Mouse (Mus musculus) lung, embryonic 14.5 days (tissue): Measurements from ENCODE around the gene Uqcrq. TPM values are rescaled to one million over a fixed set of nuclear protein-coding genes. Genes with fewer than 3 reads are reported as not detected.

Source experiments
- ATAC-seq: fragments of 200-750 bp; cut with Nextera tagmentation; 2 replicates; pipeline ENCODE4 v1.8.0; 2017; ENCODE audit warnings: mild to moderate bottlenecking, moderate TSS enrichment, moderate library complexity; ENCODE audit not compliant: insufficient read depth
- DNase-seq: peaks from one replicate; pipeline ENCODE4 v3.0.0-alpha.2; 2015
- H3K27ac ChIP-seq: fragments of 300-500 bp; sonication (generic); 2 replicates; pipeline ENCODE4 v1.5.1; 2014; ENCODE audit warnings: low read depth, mild to moderate bottlenecking, moderate library complexity
- H3K27me3 ChIP-seq: fragments of 300-500 bp; sonication (generic); 2 replicates; pipeline ENCODE4 v1.6.1; 2014; ENCODE audit warnings: low read length, control low read depth; ENCODE audit not compliant: insufficient read depth
- H3K36me3 ChIP-seq: fragments of 300-500 bp; sonication (generic); 2 replicates; pipeline ENCODE4 v1.6.1; 2014; ENCODE audit warnings: control low read depth; ENCODE audit not compliant: insufficient read depth
- H3K4me1 ChIP-seq: fragments of 300-500 bp; sonication (generic); 2 replicates; pipeline ENCODE4 v1.6.1; 2014; ENCODE audit warnings: antibody characterized with exemption, control low read depth; ENCODE audit not compliant: insufficient read depth
- H3K4me2 ChIP-seq: fragments of 300-500 bp; sonication (generic); 2 replicates; pipeline ENCODE4 v1.6.1; 2014; ENCODE audit warnings: mild to moderate bottlenecking
- H3K4me3 ChIP-seq: fragments of 300-500 bp; sonication (generic); 2 replicates; pipeline ENCODE4 v1.5.1; 2014; ENCODE audit warnings: low read depth, low read length
- H3K9ac ChIP-seq: fragments of 300-500 bp; sonication (generic); 2 replicates; pipeline ENCODE4 v1.6.1; 2014
- H3K9me3 ChIP-seq: fragments of 300-500 bp; sonication (generic); 2 replicates; pipeline ENCODE4 v1.6.1; 2016; ENCODE audit warnings: low read depth, low read length, control low read depth
- CTCF ChIP-seq: IDR thresholded peaks from 2 replicates; pipeline ENCODE4 v1.5.1; 2016; ENCODE audit warnings: antibody characterized with exemption, low read depth
- WGBS: fragments of 180-500 bp; shearing (Covaris S2); extraction: QIAGEN DNeasy Blood & Tissue Kit; methylation state at CpG from one replicate; pipeline ENCODE4 v1.1.7; 2014; 5-methylcytosine and 5-hydroxymethylcytosine counted together
- polyA plus RNA-seq: library from polyadenylated mRNA; unstranded; fragments of >200 nt; fragmentation: Nextera tagmentation; extraction: Ambion mirVana; gene quantifications from 2 replicates; pipeline ENCODE4 v1.2.1, GENCODE M21; 2014

The Uqcrq gene
- polyA plus RNA-seq, 1 experiment from 2014 or later, result 518 TPM

- no peak for TF ChIP-seq CTCF
- H3K27ac ChIP-seq, result no peak overlapping the region
- no peak overlapping the region for H3K4me3 ChIP-seq
- H3K4me2 ChIP-seq, result no peak overlapping the region
- no peak overlapping the region for H3K9ac ChIP-seq
- H3K36me3 ChIP-seq, result no peaks in the 10 kb centered on the region
- DNase-seq (no peak), ATAC-seq (no peak)
- peaks cover 5% of the 10 kb centered on the region; the same call in 1 of the 2 replicates for H3K4me1 ChIP-seq
- H3K27me3 ChIP-seq, result no peaks in the 10 kb centered on the region
- H3K9me3 ChIP-seq, result no peaks in the 10 kb centered on the region
- 28% methylated on average over 15 of the region's 15 CpGs for WGBS
Observed at GRCm38 (mm10) chr11:53450070-53450705, 19.6 kb upstream of the Uqcrq start.

- no peak for ATAC-seq
- 88% methylated on average over 1 of the region's 1 CpGs for WGBS
Observed at GRCm38 (mm10) chr11:53448529-53448928, 17.9 kb upstream of the Uqcrq start.

DNA sequence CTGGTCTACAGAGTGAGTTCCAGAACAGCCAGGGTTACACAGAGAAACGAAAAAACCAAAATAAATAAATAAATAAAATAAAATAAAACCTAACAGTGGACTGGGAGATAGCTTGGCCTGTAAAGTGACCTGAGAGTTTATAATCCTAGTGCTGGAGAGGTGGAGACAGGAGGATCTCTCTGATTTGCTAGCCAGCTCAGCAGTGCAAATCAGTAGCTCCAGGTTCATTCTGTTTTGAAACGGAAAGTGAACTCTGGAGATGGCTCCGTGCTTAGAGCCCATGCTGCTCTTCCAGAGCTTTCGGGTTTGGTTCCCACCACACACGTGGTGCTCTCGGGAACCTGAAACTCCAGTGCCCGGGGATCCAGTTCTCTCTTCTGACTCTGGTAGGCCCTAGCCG lies 17.4 kb upstream of the Uqcrq start:
- no peak for DNase-seq
- 85% methylated on average over 8 of the region's 8 CpGs for WGBS
- H3K27ac ChIP-seq, result no peak overlapping the region

More at GRCm38 (mm10) chr11:53448529-53448928, 17.9 kb upstream of the Uqcrq start:
- no peak for TF ChIP-seq CTCF
- Histone ChIP-seq H3K4me2 (no peak overlapping the region), H3K9ac (no peak overlapping the region), H3K27ac (no peak overlapping the region), H3K9me3 (no peaks in the 10 kb centered on the region), H3K4me3 (no peak overlapping the region), H3K27me3 (no peaks in the 10 kb centered on the region), H3K4me1 (peaks cover 5% of the 10 kb centered on the region; the same call in 1 of the 2 replicates), H3K36me3 (no peaks in the 10 kb centered on the region)
- no peak for DNase-seq

GRCm38 (mm10) chr11:53446183-53446582 lies 15.6 kb upstream of the Uqcrq start:
- 56% methylated on average over 13 of the region's 13 CpGs for WGBS
- no peaks in the 10 kb centered on the region for H3K27me3 ChIP-seq
- H3K9me3 ChIP-seq, result no peaks in the 10 kb centered on the region
- no peak overlapping the region for H3K4me2 ChIP-seq
- no peak overlapping the region for H3K27ac ChIP-seq
- no peak for ATAC-seq
- DNase-seq, result no peak
- peaks cover 5% of the 10 kb centered on the region; the same call in 1 of the 2 replicates for H3K4me1 ChIP-seq
- H3K9ac ChIP-seq, result no peak overlapping the region
- no peak for TF ChIP-seq CTCF
- H3K4me3 ChIP-seq, result no peak overlapping the region
- no peaks in the 10 kb centered on the region for H3K36me3 ChIP-seq

More for the DNA sequence above, 17.4 kb upstream of the Uqcrq start:
- H3K4me1 ChIP-seq, result peaks cover 5% of the 10 kb centered on the region; the same call in 1 of the 2 replicates
- H3K36me3 ChIP-seq, result no peaks in the 10 kb centered on the region
- TF ChIP-seq CTCF, result no peak
- no peaks in the 10 kb centered on the region for H3K27me3 ChIP-seq
- no peak for ATAC-seq
- H3K4me3 ChIP-seq, result no peak overlapping the region
- no peak overlapping the region for H3K4me2 ChIP-seq
- no peak overlapping the region for H3K9ac ChIP-seq
- H3K9me3 ChIP-seq, result no peaks in the 10 kb centered on the region

DNA sequence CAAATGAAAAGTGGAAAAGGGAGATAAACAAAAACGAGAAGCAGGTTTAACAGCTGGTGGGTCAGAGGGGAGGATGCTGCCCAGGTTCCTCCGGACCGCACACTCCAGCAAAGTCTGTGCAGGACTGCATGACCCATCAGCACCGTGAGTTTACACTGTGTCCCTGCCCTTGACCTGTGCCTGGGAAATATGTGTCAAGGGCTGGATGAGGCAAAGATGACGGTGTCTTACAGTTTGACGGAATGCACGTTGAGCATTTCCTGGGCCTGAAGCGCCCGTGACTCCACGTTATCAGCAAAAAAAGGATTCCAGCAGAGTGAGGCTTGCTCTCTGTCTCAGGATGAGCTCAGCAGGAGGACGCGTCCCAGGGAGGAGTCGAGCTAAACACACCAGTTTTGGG lies 14.9 kb upstream of the Uqcrq start:
- ATAC-seq, result no peak

GRCm38 (mm10) chr11:53443861-53444260 lies 13.2 kb upstream of the Uqcrq start:
- no peak overlapping the region for H3K27ac ChIP-seq
- WGBS, result 32% methylated on average over 6 of the region's 6 CpGs
- H3K4me1 ChIP-seq, result no peaks in the 10 kb centered on the region
- no peaks in the 10 kb centered on the region for H3K9me3 ChIP-seq
- no peak for DNase-seq
- H3K9ac ChIP-seq, result no peak overlapping the region
- no peak overlapping the region for H3K4me3 ChIP-seq
- no peaks in the 10 kb centered on the region for H3K27me3 ChIP-seq
- peak; percentile 66 for TF ChIP-seq CTCF
- no peak overlapping the region for H3K4me2 ChIP-seq
- no peak for ATAC-seq
- H3K36me3 ChIP-seq, result no peaks in the 10 kb centered on the region

More for the DNA sequence above, 14.9 kb upstream of the Uqcrq start:
- H3K9me3 ChIP-seq, result no peaks in the 10 kb centered on the region
- peaks cover 4% of the 10 kb centered on the region; the same call in 1 of the 2 replicates for H3K4me1 ChIP-seq
- H3K27ac ChIP-seq, result no peak overlapping the region
- WGBS, result 41% methylated on average over 13 of the region's 13 CpGs
- no peaks in the 10 kb centered on the region for H3K27me3 ChIP-seq
- no peak overlapping the region for H3K4me3 ChIP-seq
- no peak for DNase-seq
- no peak overlapping the region for H3K9ac ChIP-seq
- no peak overlapping the region for H3K4me2 ChIP-seq
- H3K36me3 ChIP-seq, result no peaks in the 10 kb centered on the region
- TF ChIP-seq CTCF, result no peak

DNA sequence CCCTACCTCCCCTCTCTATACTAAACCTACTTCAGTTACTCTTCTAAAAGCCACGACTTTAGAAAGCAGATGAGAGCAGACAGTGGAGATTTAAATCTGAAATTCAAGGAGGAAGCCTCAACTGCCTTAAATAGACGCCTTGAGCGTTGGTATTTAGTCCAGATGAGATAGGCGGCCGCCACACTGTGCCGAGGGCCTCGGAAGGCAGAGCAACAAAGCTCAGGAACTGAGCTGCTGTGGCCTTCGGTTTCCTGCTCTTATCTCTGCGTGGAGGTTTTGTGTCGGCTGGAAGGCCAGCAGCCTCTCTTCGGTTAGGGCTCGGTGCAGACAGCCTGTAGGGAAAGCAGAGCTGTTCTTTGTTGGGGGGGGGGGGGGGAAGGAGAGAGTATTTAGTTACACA lies 11.3 kb upstream of the Uqcrq start:
- H3K27me3 ChIP-seq, result no peaks in the 10 kb centered on the region
- H3K4me2 ChIP-seq, result no peak overlapping the region
- peak overlapping the region; percentile 30; the same call in 1 of the 2 replicates for H3K27ac ChIP-seq
- no peak overlapping the region for H3K9ac ChIP-seq
- DNase-seq (no peak), ATAC-seq (no peak)
- no peak overlapping the region for H3K4me3 ChIP-seq
- no peak for TF ChIP-seq CTCF
- H3K9me3 ChIP-seq, result no peaks in the 10 kb centered on the region
- no peaks in the 10 kb centered on the region for H3K36me3 ChIP-seq
- whole genome bisulfite sequencing, result 18% methylated on average over 12 of the region's 12 CpGs
- no peaks in the 10 kb centered on the region for H3K4me1 ChIP-seq
